Mouse (Mus musculus) neutrophil, adult 5-6 weeks (primary cell): ENCODE data around the gene Btbd11. TPM values are rescaled to one million over a fixed set of nuclear protein-coding genes. Genes with fewer than 3 reads are reported as not detected.
"Not testable (repeated sequence)": the region's sequence is repeated elsewhere in the genome, so short reads cannot be mapped to it uniquely, and the experiment has no call there.

Source experiments
- ATAC-seq: fragments of 151-379, 151-347 bp; 2 replicates; pipeline ENCODE4 v1.8.0; 2017; ENCODE audit warnings: mild to moderate bottlenecking, moderate TSS enrichment; ENCODE audit not compliant: insufficient number of reproducible peaks, poor library complexity, low FRiP score, severe bottlenecking; ENCODE audit errors: extremely low read depth
- total RNA-seq: library from RNA; stranded (forward); fragments of 200-1000 nt; gene quantifications from 2 replicates; pipeline ENCODE4 v1.2.3, GENCODE M21; 2017

Btbd11 gene
- total RNA-seq, 1 experiment from 2014 or later: 2.3 TPM

- no peak for ATAC-seq
These were observed 231.1 kb downstream of the Btbd11 start for GRCm38 (mm10) chr10:85617501-85618417.

- no peak for ATAC-seq
These were observed 234.5 kb downstream of the Btbd11 start for GRCm38 (mm10) chr10:85621067-85621466.

GRCm38 (mm10) chr10:85624504-85625169 is 238.0 kb downstream of the Btbd11 start:
- ATAC-seq: no peak

GRCm38 (mm10) chr10:85625170-85625686 is 238.6 kb downstream of the Btbd11 start:
- ATAC-seq: no peak

- no peak for ATAC-seq
These were observed 245.4 kb downstream of the Btbd11 start for GRCm38 (mm10) chr10:85632030-85632429.

GRCm38 (mm10) chr10:85633577-85633976 is 247.0 kb downstream of the Btbd11 start:
- no peak for ATAC-seq

GRCm38 (mm10) chr10:85637580-85637979 is 251.0 kb downstream of the Btbd11 start:
- ATAC-seq: no peak

- ATAC-seq: no peak
These were observed 251.5 kb downstream of the Btbd11 start for GRCm38 (mm10) chr10:85638141-85638540.

- no peak for ATAC-seq
These were observed 253.0 kb downstream of the Btbd11 start for GRCm38 (mm10) chr10:85639581-85639980.

- no peak for ATAC-seq
These were observed 253.8 kb downstream of the Btbd11 start for GRCm38 (mm10) chr10:85640408-85640807.

- ATAC-seq: no peak
These were observed 258.7 kb downstream of the Btbd11 start for GRCm38 (mm10) chr10:85645346-85645745.

GRCm38 (mm10) chr10:85651706-85652105 is 265.1 kb downstream of the Btbd11 start:
- ATAC-seq: peak; percentile 35; the same call in 1 of the 2 replicates

- no peak for ATAC-seq
These were observed 269.3 kb downstream of the Btbd11 start for GRCm38 (mm10) chr10:85655881-85656280.

- ATAC-seq: no peak
These were observed 271.3 kb downstream of the Btbd11 start for GRCm38 (mm10) chr10:85657886-85658285.

- no peak for ATAC-seq
These were observed 286.9 kb downstream of the Btbd11 start for GRCm38 (mm10) chr10:85673512-85673921.

- peak; percentile 38; the same call in 1 of the 2 replicates for ATAC-seq
These were observed 292.0 kb downstream of the Btbd11 start for GRCm38 (mm10) chr10:85678635-85679034.

GRCm38 (mm10) chr10:85682446-85682845 is 295.8 kb downstream of the Btbd11 start:
- no peak for ATAC-seq

- ATAC-seq: not testable (repeated sequence)
These were observed 307.8 kb downstream of the Btbd11 start for GRCm38 (mm10) chr10:85694429-85694828.

- no peak for ATAC-seq
These were observed 313.1 kb downstream of the Btbd11 start for GRCm38 (mm10) chr10:85699721-85700120.

- ATAC-seq: not testable (repeated sequence)
These were observed 323.2 kb downstream of the Btbd11 start for GRCm38 (mm10) chr10:85709790-85710189.
